Mouse (Mus musculus) CH12.LX (cell line): ENCODE measurements at regions not wholly inside any gene's neighbourhood (a gene's known extent, or its start where the extent isn't known, plus 50 kb on each side); places are given as distances from the start of the nearest gene placed in this dataset.

Experiments
- CTCF ChIP-seq, 2 experiments: IDR thresholded peaks in 1 of 2; conservative IDR thresholded peaks in 1 of 2; 2 replicates each; pipeline ENCODE4 v1.5.1; 2011 to 2012; ENCODE audit warnings: low read depth in 2 of 2, low read length in 2 of 2, improper control_type of control experiment in 1 of 2, inconsistent platforms in 1 of 2, mild to moderate bottlenecking in 1 of 2, moderate library complexity in 1 of 2
- HCFC1 ChIP-seq: IDR thresholded peaks from 2 replicates; pipeline ENCODE4 v1.6.1; 2012; ENCODE audit warnings: low read depth, mild to moderate bottlenecking, inconsistent platforms, low read length, improper control_type of control experiment
- KAT2A ChIP-seq: IDR thresholded peaks from 2 replicates; pipeline ENCODE4 v1.6.1; 2012; ENCODE audit warnings: low read length, improper control_type of control experiment, inconsistent platforms; ENCODE audit not compliant: insufficient replicate concordance
- POLR2A ChIP-seq: IDR thresholded peaks from 2 replicates; pipeline ENCODE4 v1.6.1; 2011; ENCODE audit warnings: low read depth, mild to moderate bottlenecking, improper control_type of control experiment, low read length
- RCOR1 ChIP-seq: conservative IDR thresholded peaks from 2 replicates; pipeline ENCODE4 v1.6.1; 2012; ENCODE audit warnings: low read depth, mild to moderate bottlenecking, inconsistent platforms, low read length, improper control_type of control experiment

DNA sequence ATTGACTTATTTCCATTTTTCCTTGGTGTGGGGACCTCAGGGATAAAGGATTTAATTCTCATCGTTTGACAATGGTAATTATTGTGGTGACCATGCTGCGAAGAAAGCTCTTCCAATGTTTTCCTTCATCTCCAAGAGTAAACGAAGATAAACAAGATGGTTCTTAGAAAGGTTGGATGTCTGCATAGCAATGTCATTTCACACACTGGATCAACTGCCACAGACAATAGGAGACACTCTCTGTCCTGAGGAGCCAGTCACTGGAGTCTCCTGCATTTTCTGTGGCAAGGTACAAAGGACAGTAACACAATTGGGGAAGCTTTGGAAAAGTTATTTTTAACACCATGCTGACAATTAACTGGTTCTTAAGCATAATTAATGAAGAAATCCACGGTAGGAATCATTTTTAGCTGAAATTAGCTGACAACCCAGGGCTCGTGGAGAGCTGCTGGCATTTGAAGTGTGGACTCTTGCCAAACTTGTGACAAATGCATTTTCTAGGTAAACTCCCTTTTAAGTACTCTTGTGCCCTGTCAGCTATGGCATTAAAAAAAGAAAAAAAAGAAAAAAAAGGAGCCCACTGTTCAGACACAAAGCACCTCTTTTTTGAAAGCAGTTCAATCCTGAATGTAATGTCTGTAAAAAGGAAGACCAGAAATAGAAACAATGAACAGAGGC, 475.8 kb downstream of the Otol1 start:
- no peak for TF ChIP-seq POLR2A
- no peak for TF ChIP-seq CTCF (conservative IDR thresholded peaks at IDR 0.05 in 1 of 2, IDR thresholded peaks at IDR 0.05 in 1 of 2; ENCODE audit: low read depth in 2 of 2, low read length in 2 of 2)
- TF ChIP-seq HCFC1, result no peak
- TF ChIP-seq RCOR1, result no peak
- TF ChIP-seq KAT2A, result no peak
